Mouse (Mus musculus) left cerebral cortex, postnatal 10 days (tissue): ENCODE measurements around the gene Fosl1. TPM values are rescaled to one million over a fixed set of nuclear protein-coding genes. Genes with fewer than 3 reads are reported as not detected.
"Not testable (repeated sequence)": the region's sequence is repeated elsewhere in the genome, so short reads cannot be mapped to it uniquely, and the experiment has no call there.

Source experiments
- DNase-seq, 2 experiments: peaks; one replicate each; pipeline ENCODE4 v3.0.0; 2021 to 2022; ENCODE audit warnings: low spot score in 2 of 2, mixed read lengths in 1 of 2; ENCODE audit errors: extremely low spot score in 1 of 2
- intact Hi-C: fragments of 180-260 bp; cut with DNase I; formaldehyde crosslinking; loops from one replicate; pipeline ENCODE4 v1.15.1; 2025
- total RNA-seq, 2 experiments: library from RNA; stranded (reverse); gene quantifications; 2 replicates each; pipeline ENCODE4 v1.2.3; 2021

Gene Fosl1
- total RNA-seq, 2 experiments from 2014 or later, result not detected

DNA sequence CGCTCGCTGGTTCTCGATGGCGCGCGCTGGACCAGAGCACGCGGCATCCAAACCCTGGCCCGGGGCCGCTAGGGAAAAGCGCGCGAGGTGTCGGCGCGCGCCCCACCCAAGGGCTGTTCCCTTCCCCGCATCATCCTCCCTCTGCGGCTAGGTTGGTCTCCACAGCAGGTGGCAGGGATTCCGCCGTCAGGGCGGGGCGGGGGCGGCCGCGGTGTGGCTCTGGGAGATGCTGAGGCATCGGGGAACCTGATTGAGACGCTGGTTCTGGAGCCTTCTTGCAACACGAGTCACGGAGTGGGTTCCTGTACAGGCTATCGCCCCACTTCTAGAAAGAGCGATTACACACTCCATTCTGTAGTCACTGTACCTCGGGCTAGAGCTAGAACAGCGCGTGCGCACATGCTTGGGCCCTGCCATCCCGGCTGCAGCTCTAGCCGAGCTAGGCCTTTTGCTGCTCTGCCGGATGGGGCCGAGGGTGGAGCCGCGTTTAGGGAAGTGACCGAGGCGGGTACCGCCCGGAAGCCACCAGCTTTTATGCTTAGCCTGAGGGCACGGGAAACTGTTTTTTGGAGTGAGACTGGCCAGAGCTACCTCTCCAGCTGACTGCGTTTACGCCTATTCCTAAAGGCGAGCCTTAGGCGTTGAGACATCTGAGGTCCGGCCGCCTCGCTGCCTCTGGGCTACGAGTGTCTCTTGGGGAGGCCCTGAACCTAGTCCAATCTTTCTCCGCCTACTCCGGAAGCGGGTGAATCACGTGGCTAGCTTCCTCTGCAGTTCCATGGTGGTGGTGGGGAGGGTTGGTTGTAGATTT, 43.8 kb downstream of the Fosl1 start:
- intact Hi-C loops, result no loop called here
- peak; percentile 78 to 90 for DNase-seq

DNA sequence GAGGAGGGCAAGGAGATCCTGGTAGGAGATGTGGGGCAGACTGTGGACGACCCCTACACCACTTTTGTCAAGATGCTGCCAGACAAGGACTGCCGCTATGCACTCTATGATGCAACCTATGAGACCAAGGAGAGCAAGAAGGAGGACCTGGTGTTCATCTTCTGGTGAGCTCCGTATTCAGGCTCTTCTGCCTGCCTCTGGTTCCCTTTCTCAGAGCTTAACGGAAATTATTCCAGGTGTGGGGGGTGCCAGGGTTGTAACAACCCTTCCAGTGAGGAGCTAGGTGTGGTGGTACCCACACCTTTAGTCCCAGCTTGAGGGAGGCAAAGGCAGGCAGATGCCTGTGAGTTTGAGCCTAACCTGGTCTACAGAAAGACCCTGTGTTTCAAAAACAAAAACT, 45.3 kb downstream of the Fosl1 start:
- intact Hi-C loops, result no loop called here
- DNase-seq, result peak in 1 of 2 experiments; percentile 14

DNA sequence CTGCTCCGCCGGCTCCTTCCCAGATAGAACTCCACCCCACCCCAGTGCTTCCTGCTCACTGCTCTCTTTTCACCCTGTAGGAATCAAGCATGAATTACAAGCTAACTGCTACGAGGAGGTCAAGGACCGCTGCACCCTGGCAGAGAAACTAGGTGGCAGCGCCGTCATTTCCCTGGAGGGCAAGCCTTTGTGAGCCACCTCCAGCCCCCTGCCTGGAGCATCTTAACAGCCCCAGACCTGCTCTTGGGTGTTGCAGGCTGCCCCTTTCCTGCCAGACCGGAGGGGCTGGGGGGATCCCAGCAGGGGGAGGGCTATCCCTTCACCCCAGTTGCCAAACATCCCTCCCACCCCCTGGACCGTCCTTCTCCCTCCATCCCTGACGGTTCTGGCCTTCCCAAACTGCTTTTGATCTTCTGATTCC, 46.0 kb downstream of the Fosl1 start:
- DNase-seq, result peak in 1 of 2 experiments; percentile 32
- intact Hi-C loops, result not testable (repeated sequence)

DNA sequence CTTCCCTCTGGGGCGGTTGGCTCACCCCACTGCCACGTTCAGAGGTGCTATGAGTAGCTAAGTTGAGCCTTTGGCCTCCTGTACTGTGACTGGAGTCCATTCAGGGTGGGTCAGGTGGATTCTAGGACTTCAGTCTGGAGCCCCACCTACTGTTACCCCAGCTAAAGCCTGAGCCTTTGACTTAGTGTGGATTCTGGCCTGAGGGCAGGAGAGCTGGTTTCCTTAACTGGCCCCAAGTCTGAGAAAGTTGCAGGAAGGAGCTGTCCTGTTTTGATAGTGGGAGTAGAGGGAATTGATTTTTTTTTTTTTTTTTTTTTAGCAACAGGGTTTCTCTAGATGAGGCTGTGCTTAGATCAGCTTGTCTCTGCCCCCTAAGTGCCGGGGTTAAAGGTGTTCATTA, 47.0 kb downstream of the Fosl1 start:
- DNase-seq, result peak in 1 of 2 experiments; percentile 11
- intact Hi-C loops, result no loop called here

DNA sequence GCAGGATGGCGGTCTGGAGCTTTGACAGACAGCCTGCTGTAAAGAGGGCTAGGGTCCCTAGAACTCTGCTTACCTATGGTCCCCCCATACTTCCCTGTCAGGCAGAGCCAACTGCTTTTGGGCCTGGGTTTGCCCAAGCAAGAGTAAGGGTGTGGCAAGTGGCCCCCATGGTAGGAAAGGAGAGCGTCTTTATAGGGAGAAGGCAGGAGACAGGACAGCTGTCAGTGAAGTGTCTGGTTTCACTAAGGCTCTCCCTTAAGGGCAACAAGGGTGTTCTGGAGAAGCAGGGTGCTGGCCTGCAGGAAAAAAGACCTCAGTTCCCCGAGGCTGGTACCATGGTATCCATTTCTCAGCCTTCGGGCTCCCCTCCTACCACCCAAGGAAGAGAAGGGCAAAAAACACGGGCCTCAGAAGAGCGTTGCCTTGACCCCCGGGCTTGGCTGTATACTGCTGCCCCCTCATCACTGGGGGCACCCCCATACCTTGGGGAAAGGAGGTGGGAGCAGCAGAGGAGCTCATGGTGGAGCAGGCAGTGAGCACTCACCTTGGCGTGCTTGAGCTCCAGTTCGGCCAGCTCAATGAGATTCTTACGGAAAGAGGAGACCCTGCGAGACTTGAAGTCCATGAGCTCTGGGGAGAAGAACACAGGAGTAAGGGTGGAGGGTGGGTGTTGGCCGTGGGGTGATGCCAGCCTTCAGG, 48.2 kb downstream of the Fosl1 start:
- DNase-seq, result no peak
- intact Hi-C loops, result no loop called here

DNA sequence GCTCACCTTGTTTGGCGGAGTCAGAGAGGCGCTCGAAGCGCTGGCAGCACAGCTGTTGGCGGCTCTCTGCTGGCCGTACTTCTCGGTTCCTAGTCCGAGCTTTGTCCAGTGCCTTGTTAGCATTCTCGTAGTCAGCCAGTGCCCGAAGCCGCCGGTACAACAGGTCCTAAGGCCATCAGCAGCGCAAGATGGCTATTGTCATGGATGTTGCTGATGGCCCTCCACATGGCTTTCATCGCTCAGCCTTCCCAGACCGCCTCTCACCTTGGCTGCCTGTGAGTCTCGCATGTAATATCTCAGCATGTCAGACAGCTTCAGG, 48.7 kb downstream of the Fosl1 start:
- no peak for DNase-seq
- intact Hi-C loops, result no loop called here

DNA sequence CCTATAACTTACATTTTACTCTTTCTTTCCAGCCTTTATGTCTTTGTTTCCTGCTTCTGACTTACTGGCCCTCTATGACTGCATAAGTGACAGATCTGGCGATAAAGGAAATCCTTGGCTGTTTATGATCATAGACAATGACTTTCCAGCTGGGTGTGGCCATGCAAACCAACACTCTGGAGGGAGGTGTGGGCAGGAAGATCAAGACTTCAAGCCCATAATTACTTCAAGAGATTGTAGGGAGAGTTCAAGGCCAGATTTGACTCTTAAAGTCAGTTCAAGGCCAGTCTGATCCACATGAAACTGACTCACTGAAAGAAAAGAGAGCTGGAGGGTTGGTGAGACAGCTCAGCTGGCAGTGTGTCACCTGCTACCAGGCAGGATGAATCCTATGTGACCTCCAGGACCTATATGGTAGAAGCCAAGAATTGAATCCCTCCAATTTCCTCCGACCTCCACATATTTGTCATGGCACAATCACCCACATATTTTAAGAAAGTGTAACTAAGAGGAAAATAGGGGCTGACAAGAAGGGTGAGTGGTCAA, 53.1 kb downstream of the Fosl1 start:
- no peak for DNase-seq
- intact Hi-C loops, result no loop called here

DNA sequence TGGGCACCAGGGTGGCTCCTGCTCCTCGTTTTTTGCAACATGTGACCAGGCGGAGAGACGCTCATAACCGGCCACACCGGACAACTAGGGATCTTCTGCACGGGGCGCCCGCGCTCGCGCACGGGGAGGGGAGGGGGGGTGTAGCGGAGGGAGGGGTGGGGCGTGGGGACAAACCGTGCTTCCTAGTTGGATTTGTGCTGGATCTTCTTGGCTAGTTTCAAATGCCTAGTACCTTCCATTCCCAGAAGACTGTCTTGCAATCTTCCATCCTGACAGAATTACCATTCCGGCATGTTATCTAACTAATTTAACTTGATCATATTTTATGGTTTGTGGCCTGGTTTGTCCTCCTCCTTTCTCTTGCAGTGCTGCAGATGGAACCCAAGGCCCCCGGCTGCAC, 56.3 kb downstream of the Fosl1 start, which contains the start of gene 1700020D05Rik:
1700020D05Rik (minus strand) TSS at position 101 of the 400 bp plus-strand sequence.
- DNase-seq, result no peak
- intact Hi-C loops, result no loop called here

Other genes starting within 250 kb of the Fosl1 start
- 10 to 100 TPM; 77.2 to 77.9 TPM for gene Pacs1, start 174.4 kb upstream of the Fosl1 start, total RNA-seq
- gene Sf3b2, start 152.1 kb upstream of the Fosl1 start, total RNA-seq, result 100 to 1,000 TPM; 185 to 193 TPM
- gene Gal3st3, start 149.2 kb upstream of the Fosl1 start, total RNA-seq, result 10 to 100 TPM; 84.1 to 90.3 TPM
- gene Catsper1, start 111.8 kb upstream of the Fosl1 start, total RNA-seq, result not detected
- 10 to 100 TPM; 10.4 to 13.8 TPM for gene Cst6, start 98.0 kb upstream of the Fosl1 start, total RNA-seq
- gene Eif1ad, start 80.8 kb upstream of the Fosl1 start, total RNA-seq, result 10 to 100 TPM; 30.0 to 31.0 TPM
- gene Banf1, start 80.4 kb upstream of the Fosl1 start, total RNA-seq, result 100 to 1,000 TPM; 113 to 124 TPM
- 10 to 100 TPM; 80.1 to 97.5 TPM for gene Sart1, start 58.8 kb upstream of the Fosl1 start, total RNA-seq
- not detected for gene Tsga10ip, start 45.0 kb upstream of the Fosl1 start, total RNA-seq
- 100 to 1,000 TPM; 188 to 190 TPM for gene Drap1, start 22.6 kb upstream of the Fosl1 start, total RNA-seq
- 10 to 100 TPM; 60.0 to 65.6 TPM for gene AI837181, start 22.4 kb upstream of the Fosl1 start, total RNA-seq
- gene Ccdc85b, start 10.3 kb downstream of the Fosl1 start, total RNA-seq, result 10 to 100 TPM; 21.9 to 24.0 TPM
- gene Fibp, start 13.1 kb downstream of the Fosl1 start, total RNA-seq, result 10 to 100 TPM; 89.9 to 90.4 TPM
- gene Ctsw, start 21.0 kb downstream of the Fosl1 start, total RNA-seq, result 1 to 10 TPM; 2.5 to 4.9 TPM
- gene Efemp2, start 26.4 kb downstream of the Fosl1 start, total RNA-seq, result 10 to 100 TPM; 18.3 to 18.6 TPM
- gene Mus81, start 40.9 kb downstream of the Fosl1 start, total RNA-seq, result 10 to 100 TPM; 32.2 to 33.3 TPM
- 1,000 to 10,000 TPM; 1,943 to 1,967 TPM for gene Cfl1, start 42.9 kb downstream of the Fosl1 start, total RNA-seq
- 1 to 10 TPM; 4.8 to 5.4 TPM for gene 1700020D05Rik, start 56.2 kb downstream of the Fosl1 start, total RNA-seq
- 10 to 100 TPM; 76.9 to 77.8 TPM for gene Snx32, start 63.0 kb downstream of the Fosl1 start, total RNA-seq
- gene Ovol1, start 113.1 kb downstream of the Fosl1 start, total RNA-seq, result not detected
- gene Ap5b1, start 120.5 kb downstream of the Fosl1 start, total RNA-seq, result 1 to 10 TPM; 8.3 to 9.2 TPM
- 10 to 100 TPM; 68.2 to 71.7 TPM for gene Rnaseh2c, start 154.3 kb downstream of the Fosl1 start, total RNA-seq
- gene Kat5, start 162.7 kb downstream of the Fosl1 start, total RNA-seq, result 10 to 100 TPM; 70.9 to 79.7 TPM
- 10 to 100 TPM; 21.3 to 21.9 TPM for gene Rela, start 189.9 kb downstream of the Fosl1 start, total RNA-seq
- gene Sipa1, start 216.2 kb downstream of the Fosl1 start, total RNA-seq, result 10 to 100 TPM; 24.6 to 26.5 TPM
- gene Map3k11, start 241.2 kb downstream of the Fosl1 start, total RNA-seq, result 10 to 100 TPM; 11.9 to 14.3 TPM
- 10 to 100 TPM; 69.0 to 82.7 TPM for gene Pcnx3, start 241.4 kb downstream of the Fosl1 start, total RNA-seq